Mouse (Mus musculus): Measurements from ENCODE around the gene Mex3d. TPM values are rescaled to one million over a fixed set of nuclear protein-coding genes. Genes with fewer than 3 reads are reported as not detected.
A peak's percentile ranks its signal among the peaks of the same experiment; 100 is the strongest.

Gene Mex3d
- polyA plus RNA-seq, 1 experiment from 2014 or later = 7.0 TPM

- peaks cover 12% of the 10 kb centered on the region for H3K27me3 ChIP-seq (ENCODE audit: poor library complexity, severe bottlenecking)
- H3K27ac ChIP-seq = no peak overlapping the region
- no peaks in the 10 kb centered on the region for H3K9me3 ChIP-seq
- 0 out of 2 replicates have a peak, but pooled peaks cover under 1% of the 10 kb centered on the region for H3K36me3 ChIP-seq (replicated peaks)
- H3K4me1 ChIP-seq = peaks cover 15% of the 10 kb centered on the region
- H3K4me3 ChIP-seq = no peak overlapping the region
- WGBS = 17% methylated on average over 6 of the region's 6 CpGs
- DNase-seq (ENCODE audit: extremely low spot score, low spot score) = peak; percentile 63
Measured at GRCm38 (mm10) chr10:80374063-80374462, 13.4 kb downstream of the Mex3d start.

- peaks cover 15% of the 10 kb centered on the region for H3K4me1 ChIP-seq
- peaks cover 19% of the 10 kb centered on the region for H3K27me3 ChIP-seq (ENCODE audit: poor library complexity, severe bottlenecking)
- H3K4me3 ChIP-seq = no peak overlapping the region
- no peak overlapping the region for H3K27ac ChIP-seq
- WGBS = 86% methylated on average over 6 of the region's 6 CpGs
- no peaks in the 10 kb centered on the region for H3K36me3 ChIP-seq (replicated peaks)
- DNase-seq (ENCODE audit: extremely low spot score, low spot score) = no peak
- 0 out of 2 replicates have a peak, but pooled peaks cover 5% of the 10 kb centered on the region for H3K9me3 ChIP-seq
Measured at GRCm38 (mm10) chr10:80372706-80373105, 14.8 kb downstream of the Mex3d start.

- Histone ChIP-seq H3K27me3 (ENCODE audit: poor library complexity, severe bottlenecking) (peaks cover 25% of the 10 kb centered on the region), H3K36me3 (replicated peaks) (no peaks in the 10 kb centered on the region), H3K4me1 (peaks cover 15% of the 10 kb centered on the region), H3K4me3 (peak overlapping the region; percentile 37), H3K27ac (peak overlapping the region; percentile 62; the same call in 1 of the 2 replicates), H3K9me3 (0 out of 2 replicates have a peak, but pooled peaks cover 5% of the 10 kb centered on the region)
- WGBS = 59% methylated on average over 9 of the region's 9 CpGs
- no peak for DNase-seq (ENCODE audit: extremely low spot score, low spot score)
Measured at GRCm38 (mm10) chr10:80371983-80372382, 15.5 kb downstream of the Mex3d start.

GRCm38 (mm10) chr10:80371411-80371966 is 16.0 kb downstream of the Mex3d start:
- DNase-seq (ENCODE audit: extremely low spot score, low spot score) = peak; percentile 65
- H3K36me3 ChIP-seq (replicated peaks) = no peaks in the 10 kb centered on the region
- WGBS = 2% methylated on average over 12 of the region's 12 CpGs
- H3K9me3 ChIP-seq = 0 out of 2 replicates have a peak, but pooled peaks cover 5% of the 10 kb centered on the region
- H3K27ac ChIP-seq = peak overlapping the region; percentile 62
- peak overlapping the region; percentile 37 for H3K4me3 ChIP-seq
- peaks cover 27% of the 10 kb centered on the region for H3K27me3 ChIP-seq (ENCODE audit: poor library complexity, severe bottlenecking)
- peaks cover 15% of the 10 kb centered on the region for H3K4me1 ChIP-seq

- no peak overlapping the region for H3K27ac ChIP-seq
- peaks cover 33% of the 10 kb centered on the region for H3K27me3 ChIP-seq (ENCODE audit: poor library complexity, severe bottlenecking)
- WGBS = 82% methylated on average over 21 of the region's 21 CpGs
- 0 out of 2 replicates have a peak, but pooled peaks cover 5% of the 10 kb centered on the region for H3K9me3 ChIP-seq
- H3K36me3 ChIP-seq (replicated peaks) = no peaks in the 10 kb centered on the region
- H3K4me3 ChIP-seq = no peak overlapping the region
- peaks cover 15% of the 10 kb centered on the region for H3K4me1 ChIP-seq
- DNase-seq (ENCODE audit: extremely low spot score, low spot score) = no peak
Measured at GRCm38 (mm10) chr10:80369995-80370747, 17.3 kb downstream of the Mex3d start.

- WGBS = 92% methylated on average over 6 of the region's 6 CpGs
- DNase-seq (ENCODE audit: extremely low spot score, low spot score) = no peak
- H3K4me3 ChIP-seq = no peak overlapping the region
- peaks cover 49% of the 10 kb centered on the region for H3K27me3 ChIP-seq (ENCODE audit: poor library complexity, severe bottlenecking)
- no peak overlapping the region for H3K27ac ChIP-seq
- H3K4me1 ChIP-seq = peaks cover 24% of the 10 kb centered on the region
- H3K9me3 ChIP-seq = 0 out of 2 replicates have a peak, but pooled peaks cover 5% of the 10 kb centered on the region
- no peaks in the 10 kb centered on the region for H3K36me3 ChIP-seq (replicated peaks)
Measured at GRCm38 (mm10) chr10:80368392-80368791, 19.1 kb downstream of the Mex3d start.

- no peak overlapping the region for H3K27ac ChIP-seq
- DNase-seq (ENCODE audit: extremely low spot score, low spot score) = no peak
- no peak overlapping the region for H3K4me3 ChIP-seq
- H3K4me1 ChIP-seq = peaks cover 24% of the 10 kb centered on the region
- H3K36me3 ChIP-seq (replicated peaks) = no peaks in the 10 kb centered on the region
- 74% methylated on average over 5 of the region's 5 CpGs for WGBS
- H3K9me3 ChIP-seq = 0 out of 2 replicates have a peak, but pooled peaks cover 5% of the 10 kb centered on the region
- H3K27me3 ChIP-seq (ENCODE audit: poor library complexity, severe bottlenecking) = peaks cover 49% of the 10 kb centered on the region
Measured at GRCm38 (mm10) chr10:80367954-80368353, 19.5 kb downstream of the Mex3d start.

- no peak for DNase-seq (ENCODE audit: extremely low spot score, low spot score)
- H3K4me1 ChIP-seq = peaks cover 9% of the 10 kb centered on the region
- H3K9me3 ChIP-seq = 0 out of 2 replicates have a peak, but pooled peaks cover 5% of the 10 kb centered on the region
- 73% methylated on average over 6 of the region's 6 CpGs for WGBS
- no peak overlapping the region for H3K27ac ChIP-seq
- peaks cover 62% of the 10 kb centered on the region for H3K27me3 ChIP-seq (ENCODE audit: poor library complexity, severe bottlenecking)
- no peaks in the 10 kb centered on the region for H3K36me3 ChIP-seq (replicated peaks)
- no peak overlapping the region for H3K4me3 ChIP-seq
Measured at GRCm38 (mm10) chr10:80365736-80366135, 21.7 kb downstream of the Mex3d start.

- Histone ChIP-seq H3K27me3 (ENCODE audit: poor library complexity, severe bottlenecking) (peaks cover 83% of the 10 kb centered on the region), H3K4me1 (peaks cover 9% of the 10 kb centered on the region), H3K4me3 (0 out of 2 replicates have a peak overlapping the region, but pooled peaks have one; percentile 3), H3K9me3 (0 out of 2 replicates have a peak, but pooled peaks cover 5% of the 10 kb centered on the region), H3K27ac (no peak overlapping the region), H3K36me3 (replicated peaks) (no peaks in the 10 kb centered on the region)
- no peak for DNase-seq (ENCODE audit: extremely low spot score, low spot score)
- WGBS = 45% methylated on average over 6 of the region's 6 CpGs
Measured at GRCm38 (mm10) chr10:80363734-80364133, 23.7 kb downstream of the Mex3d start.

GRCm38 (mm10) chr10:80357994-80358639 is 29.3 kb downstream of the Mex3d start:
- no peaks in the 10 kb centered on the region for H3K9me3 ChIP-seq
- 9% methylated on average over 30 of the region's 31 CpGs for WGBS
- peaks cover 98% of the 10 kb centered on the region for H3K27me3 ChIP-seq (ENCODE audit: poor library complexity, severe bottlenecking)
- H3K27ac ChIP-seq = no peak overlapping the region
- no peaks in the 10 kb centered on the region for H3K36me3 ChIP-seq (replicated peaks)
- no peak for DNase-seq (ENCODE audit: extremely low spot score, low spot score)
- H3K4me3 ChIP-seq = peak overlapping the region; percentile 37
- H3K4me1 ChIP-seq = peaks cover 32% of the 10 kb centered on the region

GRCm38 (mm10) chr10:80357336-80357735 is 30.1 kb downstream of the Mex3d start:
- peaks cover 98% of the 10 kb centered on the region for H3K27me3 ChIP-seq (ENCODE audit: poor library complexity, severe bottlenecking)
- DNase-seq (ENCODE audit: extremely low spot score, low spot score) = no peak
- H3K9me3 ChIP-seq = no peaks in the 10 kb centered on the region
- peak overlapping the region; percentile 37; the same call in 1 of the 2 replicates for H3K4me3 ChIP-seq
- 30% methylated on average over 7 of the region's 7 CpGs for WGBS
- H3K4me1 ChIP-seq = peaks cover 32% of the 10 kb centered on the region
- H3K36me3 ChIP-seq (replicated peaks) = no peaks in the 10 kb centered on the region
- H3K27ac ChIP-seq = no peak overlapping the region

- DNase-seq (ENCODE audit: extremely low spot score, low spot score) = no peak
- Histone ChIP-seq H3K36me3 (replicated peaks) (no peaks in the 10 kb centered on the region), H3K27ac (no peak overlapping the region), H3K4me1 (peaks cover 32% of the 10 kb centered on the region), H3K9me3 (no peaks in the 10 kb centered on the region), H3K4me3 (peak overlapping the region; percentile 49), H3K27me3 (ENCODE audit: poor library complexity, severe bottlenecking) (peaks cover 100% of the 10 kb centered on the region)
- WGBS = 1% methylated on average over 34 of the region's 34 CpGs
Measured at GRCm38 (mm10) chr10:80356737-80357136, 30.7 kb downstream of the Mex3d start.
